Mouse (Mus musculus): ENCODE measurements around the gene Cyyr1.

DNA sequence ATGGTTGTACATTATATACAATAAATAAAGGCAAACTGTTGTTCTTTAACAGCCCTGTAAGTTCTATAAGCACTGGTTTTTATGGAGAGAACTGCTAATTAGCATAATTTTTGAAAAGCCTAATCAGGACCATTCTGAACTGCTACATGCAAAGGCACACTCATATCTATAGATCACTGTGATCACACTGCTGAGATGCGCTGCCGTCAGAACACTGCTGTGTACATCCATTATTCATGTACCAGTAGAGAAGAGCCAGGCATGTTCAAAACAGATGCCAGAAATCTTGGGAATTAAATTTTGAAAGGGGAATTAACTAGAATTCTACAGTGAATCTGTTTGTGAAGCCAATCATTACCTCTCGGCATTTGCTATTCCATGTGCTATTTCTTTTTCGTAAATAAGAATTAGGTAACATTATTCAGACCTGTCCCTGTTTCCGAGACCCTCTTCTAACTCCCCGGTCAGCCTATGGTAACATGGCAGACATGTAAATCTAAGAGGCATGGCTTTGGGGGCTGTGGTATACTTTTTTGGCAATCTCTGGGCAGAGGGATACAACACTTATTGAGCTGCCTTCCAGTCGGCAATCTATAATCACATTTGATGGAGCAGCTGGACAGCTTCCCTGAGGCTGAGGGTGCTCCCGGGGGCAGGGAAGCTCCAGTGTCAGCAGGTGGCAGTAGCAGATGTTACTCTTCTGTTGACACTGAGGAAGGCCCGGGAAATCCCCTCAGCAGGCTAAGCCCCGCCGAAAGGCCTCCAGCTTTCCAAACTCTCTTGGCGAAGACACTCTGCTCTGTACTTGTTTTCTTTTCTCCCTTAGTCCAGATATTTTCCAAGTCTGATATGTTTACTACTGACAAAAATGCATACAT lies 25.2 kb downstream of the Cyyr1 start:
- no peak for TF ChIP-seq HCFC1 (IDR thresholded peaks at IDR 0.05; ENCODE audit: borderline replicate concordance, insufficient read depth, low read length)
- no peak for TF ChIP-seq ZC3H11A (IDR thresholded peaks at IDR 0.05; ENCODE audit: borderline replicate concordance, low read depth, low read length)

Measured in ES-E14 (cell line).